Mouse (Mus musculus) lung, adult 2 months (tissue): ENCODE data around the gene Ldb2. TPM values are rescaled to one million over a fixed set of nuclear protein-coding genes. Genes with fewer than 3 reads are reported as not detected.

Experiments
- DNase-seq: peaks from one replicate; pipeline ENCODE4 v3.0.0; 2022
- H3K4me1 ChIP-seq: fragments of 200-500 bp; 2 replicates; pipeline ENCODE4 v1.6.1; 2011; ENCODE audit warnings: low read length; ENCODE audit not compliant: control insufficient read depth, insufficient read depth
- H3K4me3 ChIP-seq: fragments of 200-500 bp; replicated peaks from 2 replicates; pipeline ENCODE3; 2011; ENCODE audit warnings: low read depth, mild to moderate bottlenecking, control low read depth, low read length; ENCODE audit errors: extremely low read depth
- CTCF ChIP-seq: fragments of 200-500 bp; IDR thresholded peaks from 2 replicates; pipeline ENCODE4 v1.5.1; 2011; ENCODE audit warnings: mild to moderate bottlenecking, low read length, control low read depth; ENCODE audit not compliant: insufficient read depth
- POLR2A ChIP-seq: fragments of 200-500 bp; IDR thresholded peaks from 2 replicates; pipeline ENCODE4 v1.6.1; 2011; ENCODE audit warnings: low read depth, mild to moderate bottlenecking, control low read depth, low read length, borderline replicate concordance; ENCODE audit errors: extremely low read depth
- WGBS: fragments of 180-500 bp; shearing (Covaris S2); methylation state at CpG from one replicate; pipeline ENCODE4 v1.1.7; 2018; 5-methylcytosine and 5-hydroxymethylcytosine counted together
- polyA plus RNA-seq: library from polyadenylated mRNA; depleted of rRNA; stranded (reverse); fragments of >200 nt; gene quantifications from 2 replicates; pipeline ENCODE4 v1.2.3, GENCODE M21; 2012

The Ldb2 gene
- polyA plus RNA-seq, 1 experiment: 177 TPM

GRCm38 (mm10) chr5:44706997-44707698 lies 92.3 kb downstream of the Ldb2 start:
- Histone ChIP-seq H3K4me1 (peaks cover 15% of the 10 kb centered on the region), H3K4me3 (no peak overlapping the region)
- DNase-seq: no peak
- 15% methylated on average over 6 of the region's 6 CpGs for WGBS
- no peak for TF ChIP-seq POLR2A
- TF ChIP-seq CTCF: no peak

GRCm38 (mm10) chr5:44697993-44698392 lies 101.5 kb downstream of the Ldb2 start:
- Histone ChIP-seq H3K4me3 (no peak overlapping the region), H3K4me1 (peaks cover 2% of the 10 kb centered on the region; the same call in 1 of the 2 replicates)
- TF ChIP-seq CTCF (no peak), POLR2A (no peak)
- 84% methylated on average over 3 of the region's 3 CpGs for WGBS
- no peak for DNase-seq

- DNase-seq: no peak
- H3K4me1 ChIP-seq: peaks cover 2% of the 10 kb centered on the region; the same call in 1 of the 2 replicates
- no peak overlapping the region for H3K4me3 ChIP-seq
- no peak for TF ChIP-seq POLR2A
- no peak for TF ChIP-seq CTCF
- WGBS: 78% methylated on average over 7 of the region's 7 CpGs
These were observed 102.9 kb downstream of the Ldb2 start for GRCm38 (mm10) chr5:44696548-44696947.

- WGBS: 61% methylated on average over 5 of the region's 5 CpGs
- no peak for DNase-seq
- TF ChIP-seq POLR2A: no peak
- no peak for TF ChIP-seq CTCF
- Histone ChIP-seq H3K4me3 (no peak overlapping the region), H3K4me1 (peaks cover 2% of the 10 kb centered on the region; the same call in 1 of the 2 replicates)
These were observed 105.8 kb downstream of the Ldb2 start for GRCm38 (mm10) chr5:44693674-44694073.

GRCm38 (mm10) chr5:44686344-44686743 lies 113.1 kb downstream of the Ldb2 start:
- no peak for DNase-seq
- no peak overlapping the region for H3K4me3 ChIP-seq
- TF ChIP-seq POLR2A (no peak), CTCF (no peak)
- peaks cover 2% of the 10 kb centered on the region; the same call in 1 of the 2 replicates for H3K4me1 ChIP-seq
- 80% methylated on average over 6 of the region's 6 CpGs for WGBS

- 77% methylated on average over 3 of the region's 3 CpGs for WGBS
- Histone ChIP-seq H3K4me1 (peaks cover 7% of the 10 kb centered on the region), H3K4me3 (no peak overlapping the region)
- TF ChIP-seq CTCF (no peak), POLR2A (no peak)
- no peak for DNase-seq
These were observed 118.3 kb downstream of the Ldb2 start for GRCm38 (mm10) chr5:44681054-44681638.

- DNase-seq: no peak
- H3K4me3 ChIP-seq: no peak overlapping the region
- H3K4me1 ChIP-seq: peaks cover 6% of the 10 kb centered on the region
- WGBS: 51% methylated on average over 5 of the region's 5 CpGs
- no peak for TF ChIP-seq CTCF
- no peak for TF ChIP-seq POLR2A
These were observed 121.7 kb downstream of the Ldb2 start for GRCm38 (mm10) chr5:44677814-44678213.

GRCm38 (mm10) chr5:44676145-44676754 lies 123.2 kb downstream of the Ldb2 start:
- WGBS: 92% methylated on average over 5 of the region's 5 CpGs
- DNase-seq: no peak
- no peak overlapping the region for H3K4me3 ChIP-seq
- no peak for TF ChIP-seq POLR2A
- TF ChIP-seq CTCF: no peak
- H3K4me1 ChIP-seq: peaks cover 6% of the 10 kb centered on the region

- TF ChIP-seq POLR2A (no peak), CTCF (no peak)
- no peaks in the 10 kb centered on the region; the same call in none of the 2 replicates for H3K4me1 ChIP-seq
- no peak overlapping the region for H3K4me3 ChIP-seq
- 49% methylated on average over 2 of the region's 2 CpGs for WGBS
- DNase-seq: no peak
These were observed 129.1 kb downstream of the Ldb2 start for GRCm38 (mm10) chr5:44670336-44670735.
